ENCODE assay signal across 12 mouse cellular contexts in the genomic region with DNA sequence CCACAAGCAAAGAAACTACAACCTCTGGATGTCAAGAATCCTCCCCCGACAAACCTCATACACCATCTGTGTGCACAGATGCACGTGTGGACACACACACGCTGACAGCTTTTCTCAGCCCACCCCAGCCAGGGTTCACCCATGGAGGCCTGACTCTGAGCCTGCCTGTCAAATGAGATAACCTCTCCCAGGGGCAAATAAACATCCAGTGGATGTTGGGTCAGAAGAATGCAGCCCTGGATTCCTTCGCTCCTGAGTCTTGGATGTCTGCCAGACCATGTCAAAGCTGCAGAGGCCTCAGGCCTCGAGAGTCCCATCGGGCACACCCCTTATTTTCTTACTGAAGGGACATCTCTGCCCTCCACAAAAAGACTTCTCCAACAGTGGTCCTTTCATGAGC.
DNase-seq lines count a peak whose midpoint lies in the region; ATAC-seq lines count a peak whose summit lies in the region.
"Had no signal": no experiment of that assay in that cellular context is flagged by ENCODE, and none has a peak within 500 bp of the region (broad histone marks: within the 10 kb centered on the region; RNA-seq: fewer than 3 reads in every experiment).

No protein-coding gene starts in this region.

- no peak overlapping the region for H3K4me3 ChIP-seq in embryonic facial prominence, embryonic 10.5 days
- no peak overlapping the region for H3K4me3 ChIP-seq in midbrain, embryonic 13.5 days (replicated peaks)
- H3K4me3 ChIP-seq: gastrocnemius, adult 2 months; megakaryocyte, embryonic 14.5 days had no signal

- H3K9me3 ChIP-seq in embryonic facial prominence, embryonic 10.5 days, result no peaks in the 10 kb centered on the region
- H3K9me3 ChIP-seq in midbrain, embryonic 13.5 days, result no peaks in the 10 kb centered on the region
- H3K9me3 ChIP-seq: megakaryocyte, embryonic 14.5 days had no signal

- no peaks in the 10 kb centered on the region; the same call in 1 of the 2 replicates for H3K27me3 ChIP-seq in embryonic facial prominence, embryonic 10.5 days (replicated peaks; ENCODE audit: low read depth, poor library complexity, severe bottlenecking)
- H3K27me3 ChIP-seq in midbrain, embryonic 13.5 days, result no peaks in the 10 kb centered on the region

- H3K36me3 ChIP-seq in embryonic facial prominence, embryonic 10.5 days (replicated peaks), result no peaks in the 10 kb centered on the region
- H3K36me3 ChIP-seq in midbrain, embryonic 13.5 days, result no peaks in the 10 kb centered on the region

- no peak overlapping the region for H3K4me2 ChIP-seq in midbrain, embryonic 13.5 days (replicated peaks)
- H3K4me2 ChIP-seq: hindbrain, embryonic 14.5 days had no signal

- H3K27ac ChIP-seq in embryonic facial prominence, embryonic 10.5 days (replicated peaks), result no peak overlapping the region
- no peak overlapping the region for H3K27ac ChIP-seq in midbrain, embryonic 13.5 days
- H3K27ac ChIP-seq: gastrocnemius, adult 2 months; hindbrain, embryonic 14.5 days had no signal

- no peak overlapping the region for H3K9ac ChIP-seq in midbrain, embryonic 13.5 days (replicated peaks)
- H3K9ac ChIP-seq: hindbrain, embryonic 14.5 days had no signal

- WGBS in embryonic facial prominence, embryonic 10.5 days, result 56% methylated on average over 6 of the region's 6 CpGs
- 51% methylated on average over 6 of the region's 6 CpGs for WGBS in midbrain, embryonic 13.5 days

- peak; percentile 28 for DNase-seq in kidney, postnatal 14 days
- no peak for DNase-seq in kidney, adult 18-20 months
- peak; percentile 66 for DNase-seq in NIH3T3 (ENCODE audit: low read depth)
- DNase-seq in embryonic facial prominence, embryonic 10.5 days (ENCODE audit: low spot score), result peak; percentile 36
- peak; percentile 35 for DNase-seq in lung, postnatal 10 days
- no peak for DNase-seq in cerebellum, adult 8-10 months
- no peak for DNase-seq in right cerebral cortex, postnatal 36 days (ENCODE audit: low spot score in 2 of 2)
- DNase-seq: cerebellum, adult 11 months; gastrocnemius, adult 2 months had no signal

- ATAC-seq in midbrain, embryonic 13.5 days, result no peak

- peaks cover 29% of the 10 kb centered on the region for H3K4me1 ChIP-seq in embryonic facial prominence, embryonic 10.5 days
- no peaks in the 10 kb centered on the region for H3K4me1 ChIP-seq in midbrain, embryonic 13.5 days (replicated peaks)

Comparison
In these comparisons a context has a peak if more than half of its experiments do, and no peak if none do; other contexts are left out.
1. DNase-seq: peak in kidney, postnatal 14 days (single experiment), NIH3T3 (single experiment), embryonic facial prominence, embryonic 10.5 days (single experiment) and lung, postnatal 10 days (single experiment); none in kidney, adult 18-20 months (single experiment), cerebellum, adult 8-10 months (single experiment) and right cerebral cortex, postnatal 36 days (0 of 2).